ENCODE assay signal across 14 mouse cellular contexts in the genomic region with DNA sequence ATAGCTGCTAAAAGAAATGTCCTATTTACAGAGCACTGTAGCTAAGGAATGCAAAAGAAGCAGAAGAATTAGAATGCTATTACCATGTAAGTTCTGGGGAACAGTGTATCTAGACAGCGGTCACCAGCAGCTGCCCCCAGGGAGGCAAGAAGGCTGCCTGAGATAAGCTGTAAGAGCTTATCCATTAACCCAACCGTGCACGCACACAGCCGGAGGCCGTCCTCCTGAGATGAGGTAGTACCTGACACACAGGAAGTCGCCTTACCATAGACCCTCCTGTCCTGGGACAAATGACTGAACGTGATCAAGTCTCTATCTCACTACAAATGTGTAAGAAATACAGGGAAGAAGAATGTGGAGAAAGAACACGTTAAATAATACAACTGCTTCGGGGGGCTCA. TPM values are rescaled to one million over a fixed set of nuclear protein-coding genes. Genes with fewer than 3 reads are reported as not detected.
A peak's percentile ranks its signal among the peaks of the same experiment; 100 is the strongest.
DNase-seq lines count a peak whose midpoint lies in the region; ATAC-seq and TF ChIP-seq lines count a peak whose summit lies in the region.
"Had no signal": no experiment of that assay in that cellular context is flagged by ENCODE, and none has a peak within 500 bp of the region (broad histone marks: within the 10 kb centered on the region; RNA-seq: fewer than 3 reads in every experiment).

No protein-coding gene starts in this region.

- peaks cover 8% of the 10 kb centered on the region for H3K36me3 ChIP-seq in hindbrain, embryonic 11.5 days (ENCODE audit: control insufficient read depth, insufficient read depth, low read length)
- peaks cover 7% of the 10 kb centered on the region for H3K36me3 ChIP-seq in hindbrain, embryonic 16.5 days (ENCODE audit: control insufficient read depth, insufficient read depth, low read length)
- H3K36me3 ChIP-seq in liver, postnatal 0 days (replicated peaks; ENCODE audit: insufficient read depth, low read length) = 0 out of 2 replicates have a peak, but pooled peaks cover 2% of the 10 kb centered on the region
- peaks cover 20% of the 10 kb centered on the region for H3K36me3 ChIP-seq in hindbrain, embryonic 12.5 days

- peak; percentile 40; the same call in 1 of the 2 replicates for ATAC-seq in hindbrain, embryonic 11.5 days (ENCODE audit: low FRiP score)
- ATAC-seq in hindbrain, embryonic 16.5 days = no peak
- peak; percentile 97 for ATAC-seq in erythroblast, adult 5-6 weeks (replicated peaks; ENCODE audit: low FRiP score, poor library complexity, severe bottlenecking)
- ATAC-seq in liver, postnatal 0 days = peak; percentile 100
- no peak for ATAC-seq in hindbrain, embryonic 12.5 days (ENCODE audit: low FRiP score)
- ATAC-seq: CD4-positive, CD25-positive, alpha-beta regulatory T cell, adult 4 months; forebrain, embryonic 14.5 days; hindbrain, postnatal 0 days had no signal

- no peak for DNase-seq in hindbrain, embryonic 11.5 days (ENCODE audit: low spot score)
- DNase-seq in MEL-GATA-1-ER (ENCODE audit: extremely low read depth, low read depth) = peak; percentile 58
- peak; percentile 72 for DNase-seq in liver, postnatal 0 days
- no peak for DNase-seq in cerebellum, postnatal 36 days
- no peak for DNase-seq in adrenal gland, adult (ENCODE audit: inconsistent age in 2 of 2, low spot score in 1 of 2)
- DNase-seq: cerebellum, postnatal 10 days; heart, adult 2 months; layer of hippocampus, adult 9-11 months had no signal

- H3K4me3 ChIP-seq in hindbrain, embryonic 11.5 days (ENCODE audit: low read depth, low read length) = no peak overlapping the region
- H3K4me3 ChIP-seq in hindbrain, embryonic 16.5 days (ENCODE audit: low read length) = no peak overlapping the region
- no peak overlapping the region for H3K4me3 ChIP-seq in liver, postnatal 0 days (ENCODE audit: low read depth, low read length)
- no peak overlapping the region for H3K4me3 ChIP-seq in hindbrain, embryonic 12.5 days
- H3K4me3 ChIP-seq: heart, adult 2 months had no signal

- H3K4me1 ChIP-seq in hindbrain, embryonic 11.5 days (replicated peaks; ENCODE audit: control insufficient read depth, insufficient read depth, low read length) = no peaks in the 10 kb centered on the region
- no peaks in the 10 kb centered on the region for H3K4me1 ChIP-seq in hindbrain, embryonic 16.5 days (ENCODE audit: control insufficient read depth, insufficient read depth, low read depth, low read length)
- H3K4me1 ChIP-seq in liver, postnatal 0 days (ENCODE audit: insufficient read depth) = peaks cover 17% of the 10 kb centered on the region; the same call in 1 of the 2 replicates
- H3K4me1 ChIP-seq in hindbrain, embryonic 12.5 days = no peaks in the 10 kb centered on the region

- no peaks in the 10 kb centered on the region for H3K27me3 ChIP-seq in hindbrain, embryonic 11.5 days (ENCODE audit: control insufficient read depth, insufficient read depth, low read length)
- H3K27me3 ChIP-seq in hindbrain, embryonic 16.5 days (replicated peaks; ENCODE audit: control insufficient read depth, insufficient read depth, low read length) = no peaks in the 10 kb centered on the region
- no peaks in the 10 kb centered on the region for H3K27me3 ChIP-seq in liver, postnatal 0 days (ENCODE audit: insufficient read depth, low read length)
- no peaks in the 10 kb centered on the region for H3K27me3 ChIP-seq in hindbrain, embryonic 12.5 days

- TF ChIP-seq CTCF in liver, postnatal 0 days (IDR thresholded peaks at IDR 0.05; ENCODE audit: low read depth) = no peak

- H3K4me2 ChIP-seq in hindbrain, embryonic 11.5 days (replicated peaks; ENCODE audit: low read depth, low read length) = no peak overlapping the region
- H3K4me2 ChIP-seq in hindbrain, embryonic 16.5 days (ENCODE audit: low read length) = no peak overlapping the region
- peak overlapping the region; percentile 24 for H3K4me2 ChIP-seq in liver, postnatal 0 days (ENCODE audit: low read depth, low read length)
- H3K4me2 ChIP-seq in hindbrain, embryonic 12.5 days (replicated peaks) = no peak overlapping the region

- H3K27ac ChIP-seq in hindbrain, embryonic 11.5 days (ENCODE audit: low read depth, low read length) = no peak overlapping the region
- no peak overlapping the region for H3K27ac ChIP-seq in hindbrain, embryonic 16.5 days (ENCODE audit: low read depth, low read length)
- peak overlapping the region; percentile 81 for H3K27ac ChIP-seq in liver, postnatal 0 days (ENCODE audit: low read depth)
- no peak overlapping the region for H3K27ac ChIP-seq in hindbrain, embryonic 12.5 days
- H3K27ac ChIP-seq: heart, adult 2 months; hindbrain, postnatal 0 days had no signal

- peak; percentile 99 for TF ChIP-seq EP300 in liver, postnatal 0 days (IDR thresholded peaks at IDR 0.05; ENCODE audit: low read depth)

- 88% methylated on average over 9 of the region's 9 CpGs for WGBS in hindbrain, embryonic 11.5 days
- 89% methylated on average over 9 of the region's 9 CpGs for WGBS in hindbrain, embryonic 16.5 days
- 39% methylated on average over 9 of the region's 9 CpGs for WGBS in liver, postnatal 0 days (ENCODE audit: insufficient replicate concordance)
- 90% methylated on average over 9 of the region's 9 CpGs for WGBS in hindbrain, embryonic 12.5 days

- no peaks in the 10 kb centered on the region for H3K9me3 ChIP-seq in hindbrain, embryonic 11.5 days (ENCODE audit: control insufficient read depth, low read length)
- H3K9me3 ChIP-seq in hindbrain, embryonic 16.5 days (ENCODE audit: control insufficient read depth, low read length) = no peaks in the 10 kb centered on the region
- H3K9me3 ChIP-seq in liver, postnatal 0 days (ENCODE audit: low read length) = no peaks in the 10 kb centered on the region
- H3K9me3 ChIP-seq in hindbrain, embryonic 12.5 days (replicated peaks) = no peaks in the 10 kb centered on the region

- no peak overlapping the region for H3K9ac ChIP-seq in hindbrain, embryonic 11.5 days (ENCODE audit: low read depth, low read length)
- H3K9ac ChIP-seq in hindbrain, embryonic 16.5 days (ENCODE audit: low read depth, low read length) = no peak overlapping the region
- no peak overlapping the region for H3K9ac ChIP-seq in liver, postnatal 0 days (replicated peaks)
- H3K9ac ChIP-seq in hindbrain, embryonic 12.5 days = no peak overlapping the region

RNA-seq across cellular contexts. Expression of gene Ipo11, which starts 43.6 kb away (rescaled TPM):
- 69.5 and 81.1 TPM in 2 replicates for polyA plus RNA-seq in hindbrain, embryonic 11.5 days (2014; fragmentation: Nextera tagmentation; extraction: Ambion mirVana)
- 43.3 and 43.5 TPM in 2 replicates for polyA plus RNA-seq in hindbrain, embryonic 16.5 days (2015; fragmentation: Nextera tagmentation; extraction: Ambion mirVana)
- total RNA-seq in erythroblast, adult 5-6 weeks (2015; ENCODE audit: low replicate concordance) = 22.9 and 28.8 TPM in 2 replicates
- total RNA-seq in erythroblast, adult 5-6 weeks (2017; ENCODE audit: low replicate concordance) = 14.8 and 16.0 TPM in 2 replicates
- polyA plus RNA-seq in liver, postnatal 0 days (2015; fragmentation: Nextera tagmentation; extraction: Ambion mirVana) = 16.0 and 17.1 TPM in 2 replicates
- polyA plus RNA-seq in hindbrain, embryonic 12.5 days (2016; fragmentation: Nextera tagmentation; extraction: Ambion mirVana) = 57.3 and 57.4 TPM in 2 replicates

RNA-seq across cellular contexts. Expression of gene Dimt1, which starts 53.7 kb away (rescaled TPM):
- polyA plus RNA-seq in hindbrain, embryonic 11.5 days (2014; fragmentation: Nextera tagmentation; extraction: Ambion mirVana) = 48.3 and 49.0 TPM in 2 replicates
- 38.7 and 39.3 TPM in 2 replicates for polyA plus RNA-seq in hindbrain, embryonic 16.5 days (2015; fragmentation: Nextera tagmentation; extraction: Ambion mirVana)
- 7.1 and 12.1 TPM in 2 replicates for total RNA-seq in erythroblast, adult 5-6 weeks (2015; ENCODE audit: low replicate concordance)
- 3.3 and 7.1 TPM in 2 replicates for total RNA-seq in erythroblast, adult 5-6 weeks (2017; ENCODE audit: low replicate concordance)
- polyA plus RNA-seq in liver, postnatal 0 days (2015; fragmentation: Nextera tagmentation; extraction: Ambion mirVana) = 9.4 and 10.1 TPM in 2 replicates
- polyA plus RNA-seq in hindbrain, embryonic 12.5 days (2016; fragmentation: Nextera tagmentation; extraction: Ambion mirVana) = 40.2 and 42.5 TPM in 2 replicates

Comparison
In these comparisons a context has a peak if more than half of its experiments do, and no peak if none do; other contexts are left out.
1. ATAC-seq: peak in hindbrain, embryonic 11.5 days (single experiment), erythroblast, adult 5-6 weeks (single experiment) and liver, postnatal 0 days (single experiment); none in hindbrain, embryonic 16.5 days (single experiment) and hindbrain, embryonic 12.5 days (single experiment).
2. DNase-seq: peak in MEL-GATA-1-ER (single experiment) and liver, postnatal 0 days (single experiment); none in hindbrain, embryonic 11.5 days (single experiment), cerebellum, postnatal 36 days (0 of 2) and adrenal gland, adult (0 of 2).